Mouse (Mus musculus) intestine, postnatal 0 days (tissue): ENCODE measurements around the gene Fndc1. TPM values are rescaled to one million over a fixed set of nuclear protein-coding genes. Genes with fewer than 3 reads are reported as not detected.

Experiments
- ATAC-seq: fragments of 200-750 bp; cut with Nextera tagmentation; 2 replicates; pipeline ENCODE4 v1.8.0; 2017; ENCODE audit warnings: mild to moderate bottlenecking, moderate TSS enrichment, moderate library complexity
- H3K27ac ChIP-seq: fragments of 300-500 bp; sonication (generic); 2 replicates; pipeline ENCODE4 v1.5.1; 2014; ENCODE audit warnings: mild to moderate bottlenecking, low read depth, low read length, moderate library complexity
- H3K27me3 ChIP-seq: fragments of 300-500 bp; sonication (generic); replicated peaks from 2 replicates; pipeline ENCODE4 v1.6.1; 2014; ENCODE audit warnings: low read length, mixed read lengths; ENCODE audit not compliant: control insufficient read depth, insufficient read depth
- H3K36me3 ChIP-seq: fragments of 300-500 bp; sonication (generic); 2 replicates; pipeline ENCODE4 v1.6.1; 2014; ENCODE audit warnings: mild to moderate bottlenecking, moderate library complexity; ENCODE audit not compliant: control insufficient read depth, insufficient read depth
- H3K4me1 ChIP-seq: fragments of 300-500 bp; sonication (generic); replicated peaks from 2 replicates; pipeline ENCODE4 v1.6.1; 2014; ENCODE audit warnings: antibody characterized with exemption, low read length, mixed read lengths; ENCODE audit not compliant: control insufficient read depth, insufficient read depth
- H3K4me2 ChIP-seq: fragments of 300-500 bp; sonication (generic); replicated peaks from 2 replicates; pipeline ENCODE4 v1.6.1; 2014; ENCODE audit warnings: low read depth, mild to moderate bottlenecking, moderate library complexity
- H3K4me3 ChIP-seq: fragments of 300-500 bp; sonication (generic); 2 replicates; pipeline ENCODE4 v1.5.1; 2014; ENCODE audit warnings: low read depth, low read length
- H3K9ac ChIP-seq: fragments of 300-500 bp; sonication (generic); 2 replicates; pipeline ENCODE4 v1.6.1; 2014; ENCODE audit warnings: mild to moderate bottlenecking, low read depth, low read length
- H3K9me3 ChIP-seq: fragments of 300-500 bp; sonication (generic); 2 replicates; pipeline ENCODE4 v1.6.1; 2016; ENCODE audit warnings: mixed run types; ENCODE audit not compliant: control insufficient read depth
- CTCF ChIP-seq: sonication (generic); IDR thresholded peaks from 2 replicates; pipeline ENCODE4 v1.5.1; 2016; ENCODE audit warnings: low read depth, mild to moderate bottlenecking, control low read depth, antibody characterized with exemption, moderate library complexity
- WGBS: fragments of 180-500 bp; shearing (Covaris S2); extraction: QIAGEN DNeasy Blood & Tissue Kit; methylation state at CpG from one replicate; pipeline ENCODE4 v1.1.7; 2014; 5-methylcytosine and 5-hydroxymethylcytosine counted together
- polyA plus RNA-seq: library from polyadenylated mRNA; unstranded; fragments of >200 nt; fragmentation: Nextera tagmentation; extraction: Ambion mirVana; gene quantifications from 2 replicates; pipeline ENCODE4 v1.2.1, GENCODE M21; 2015

Gene Fndc1
- polyA plus RNA-seq, 1 experiment from 2014 or later = 15.7 TPM

- no peak for TF ChIP-seq CTCF
- ATAC-seq = no peak
- no peak overlapping the region for H3K9ac ChIP-seq
- 65% methylated on average over 6 of the region's 6 CpGs for WGBS
- no peaks in the 10 kb centered on the region for H3K4me1 ChIP-seq
- H3K36me3 ChIP-seq = no peaks in the 10 kb centered on the region
- no peak overlapping the region for H3K4me2 ChIP-seq
- no peak overlapping the region for H3K4me3 ChIP-seq
- H3K9me3 ChIP-seq = no peaks in the 10 kb centered on the region
- no peaks in the 10 kb centered on the region for H3K27me3 ChIP-seq
- no peak overlapping the region for H3K27ac ChIP-seq
These were observed 22.0 kb downstream of the Fndc1 start for GRCm38 (mm10) chr17:7805105-7805504.

DNA sequence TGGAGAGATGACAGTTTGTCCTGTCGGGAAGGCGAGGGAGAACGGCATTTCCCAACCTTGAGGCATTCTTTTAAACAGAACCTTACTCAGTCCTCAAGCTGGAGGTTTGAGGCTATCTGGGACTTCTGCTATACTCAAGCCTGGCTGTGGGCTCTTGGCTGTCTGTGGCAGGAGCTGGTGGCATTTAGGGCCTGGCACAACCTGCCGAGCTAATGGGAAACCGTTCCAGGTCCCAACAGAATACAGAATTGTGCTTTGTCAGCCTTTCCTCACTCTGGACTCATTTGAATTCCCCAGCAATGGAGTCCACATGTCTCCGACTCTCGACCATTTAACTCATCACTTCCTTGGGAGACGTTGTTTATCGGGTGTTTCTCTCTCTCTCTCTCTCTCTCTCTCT lies 24.6 kb downstream of the Fndc1 start:
- H3K4me1 ChIP-seq = no peaks in the 10 kb centered on the region
- 76% methylated on average over 9 of the region's 9 CpGs for WGBS

DNA sequence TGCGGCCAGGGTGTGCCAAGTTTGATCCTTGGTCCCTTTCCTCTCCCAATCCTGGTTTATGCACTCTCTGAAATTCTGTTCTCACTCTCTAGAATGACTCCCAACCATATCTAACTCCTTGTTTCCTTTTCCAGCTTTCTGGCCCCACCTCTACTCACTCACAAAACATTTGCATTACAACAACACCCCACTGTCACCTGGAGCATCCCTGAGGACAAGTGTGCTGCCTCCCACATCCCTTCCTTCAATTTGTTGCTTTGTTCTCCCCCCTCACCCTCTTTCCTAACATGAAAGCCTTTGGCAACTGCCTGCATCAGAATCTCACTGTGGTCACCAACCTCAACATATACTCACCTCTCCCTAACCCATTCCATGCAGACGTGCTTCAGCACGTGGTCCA lies 27.2 kb downstream of the Fndc1 start:
- H3K4me1 ChIP-seq = no peaks in the 10 kb centered on the region
- TF ChIP-seq CTCF = no peak
- H3K27me3 ChIP-seq = no peaks in the 10 kb centered on the region
- no peak overlapping the region for H3K4me3 ChIP-seq
- H3K9ac ChIP-seq = no peak overlapping the region
- no peak overlapping the region for H3K4me2 ChIP-seq
- no peaks in the 10 kb centered on the region for H3K36me3 ChIP-seq
- H3K27ac ChIP-seq = no peak overlapping the region
- no peak for ATAC-seq
- WGBS = 74% methylated on average over 3 of the region's 3 CpGs
- H3K9me3 ChIP-seq = no peaks in the 10 kb centered on the region

More for the DNA sequence above, 24.6 kb downstream of the Fndc1 start:
- Histone ChIP-seq H3K9ac (no peak overlapping the region), H3K27me3 (no peaks in the 10 kb centered on the region), H3K4me2 (no peak overlapping the region), H3K9me3 (no peaks in the 10 kb centered on the region), H3K27ac (no peak overlapping the region), H3K36me3 (no peaks in the 10 kb centered on the region), H3K4me3 (no peak overlapping the region)
- ATAC-seq = no peak
- TF ChIP-seq CTCF = no peak

DNA sequence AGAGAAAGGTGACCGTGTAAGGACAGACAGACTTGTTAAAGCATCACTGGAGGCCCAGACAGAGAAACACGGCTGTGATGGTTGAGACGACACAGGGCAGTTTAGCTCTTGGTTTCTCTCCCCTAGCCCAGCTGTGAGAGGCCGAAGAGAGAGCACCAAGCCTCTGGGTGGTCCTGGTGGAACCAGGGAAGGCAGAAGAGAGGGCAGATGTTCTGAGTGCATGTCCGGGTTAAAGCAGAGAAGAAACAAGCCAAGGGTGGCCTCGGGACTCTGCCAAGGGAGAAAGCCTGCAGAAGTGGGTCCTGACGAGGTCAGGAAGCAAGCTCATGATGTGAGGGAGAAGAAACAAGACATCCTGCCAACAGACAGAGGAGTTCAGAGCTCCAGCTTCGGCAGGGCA lies 31.5 kb downstream of the Fndc1 start:
- Histone ChIP-seq H3K9me3 (no peaks in the 10 kb centered on the region), H3K27ac (no peak overlapping the region), H3K4me2 (no peak overlapping the region), H3K36me3 (no peaks in the 10 kb centered on the region), H3K9ac (no peak overlapping the region), H3K27me3 (no peaks in the 10 kb centered on the region), H3K4me1 (no peaks in the 10 kb centered on the region), H3K4me3 (no peak overlapping the region)
- TF ChIP-seq CTCF = no peak
- ATAC-seq = no peak
- WGBS = 77% methylated on average over 8 of the region's 8 CpGs

GRCm38 (mm10) chr17:7795168-7795567 lies 31.9 kb downstream of the Fndc1 start:
- no peaks in the 10 kb centered on the region for H3K27me3 ChIP-seq
- WGBS = 77% methylated on average over 2 of the region's 2 CpGs
- no peaks in the 10 kb centered on the region for H3K36me3 ChIP-seq
- H3K4me1 ChIP-seq = no peaks in the 10 kb centered on the region
- H3K27ac ChIP-seq = no peak overlapping the region
- H3K4me2 ChIP-seq = no peak overlapping the region
- no peak for TF ChIP-seq CTCF
- H3K9ac ChIP-seq = no peak overlapping the region
- no peak for ATAC-seq
- H3K4me3 ChIP-seq = no peak overlapping the region
- H3K9me3 ChIP-seq = no peaks in the 10 kb centered on the region

GRCm38 (mm10) chr17:7794093-7794492 lies 33.0 kb downstream of the Fndc1 start:
- Histone ChIP-seq H3K9me3 (no peaks in the 10 kb centered on the region), H3K9ac (no peak overlapping the region), H3K4me3 (no peak overlapping the region), H3K27ac (no peak overlapping the region), H3K36me3 (no peaks in the 10 kb centered on the region), H3K27me3 (no peaks in the 10 kb centered on the region), H3K4me1 (no peaks in the 10 kb centered on the region), H3K4me2 (no peak overlapping the region)
- WGBS = 69% methylated on average over 6 of the region's 6 CpGs
- ATAC-seq = no peak
- no peak for TF ChIP-seq CTCF

DNA sequence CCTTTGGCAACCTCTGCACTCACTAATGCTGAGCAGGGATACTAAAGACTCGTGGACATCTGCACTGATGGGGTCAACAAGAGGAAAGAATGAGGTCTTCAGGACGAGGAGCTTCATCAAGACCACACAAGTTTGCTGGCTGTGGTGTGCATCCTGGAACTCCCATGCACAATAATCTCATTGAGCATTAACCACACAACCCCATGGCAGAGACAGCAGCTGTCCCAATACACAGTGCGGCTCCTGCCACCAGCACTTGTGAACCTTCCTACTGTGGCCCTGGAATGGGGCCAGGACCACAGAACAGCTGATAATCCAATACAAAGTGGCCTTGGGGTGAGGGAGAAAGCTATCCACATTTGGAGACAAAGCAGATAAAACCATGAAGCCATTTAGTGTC lies 36.6 kb downstream of the Fndc1 start:
- 74% methylated on average over 3 of the region's 3 CpGs for WGBS
- TF ChIP-seq CTCF = no peak
- Histone ChIP-seq H3K27ac (no peak overlapping the region), H3K27me3 (no peaks in the 10 kb centered on the region), H3K4me2 (no peak overlapping the region), H3K4me1 (no peaks in the 10 kb centered on the region), H3K9me3 (no peaks in the 10 kb centered on the region), H3K36me3 (no peaks in the 10 kb centered on the region), H3K9ac (no peak overlapping the region), H3K4me3 (no peak overlapping the region)
- no peak for ATAC-seq
